ENCODE assay signal across 7 mouse cellular contexts in the genomic region with DNA sequence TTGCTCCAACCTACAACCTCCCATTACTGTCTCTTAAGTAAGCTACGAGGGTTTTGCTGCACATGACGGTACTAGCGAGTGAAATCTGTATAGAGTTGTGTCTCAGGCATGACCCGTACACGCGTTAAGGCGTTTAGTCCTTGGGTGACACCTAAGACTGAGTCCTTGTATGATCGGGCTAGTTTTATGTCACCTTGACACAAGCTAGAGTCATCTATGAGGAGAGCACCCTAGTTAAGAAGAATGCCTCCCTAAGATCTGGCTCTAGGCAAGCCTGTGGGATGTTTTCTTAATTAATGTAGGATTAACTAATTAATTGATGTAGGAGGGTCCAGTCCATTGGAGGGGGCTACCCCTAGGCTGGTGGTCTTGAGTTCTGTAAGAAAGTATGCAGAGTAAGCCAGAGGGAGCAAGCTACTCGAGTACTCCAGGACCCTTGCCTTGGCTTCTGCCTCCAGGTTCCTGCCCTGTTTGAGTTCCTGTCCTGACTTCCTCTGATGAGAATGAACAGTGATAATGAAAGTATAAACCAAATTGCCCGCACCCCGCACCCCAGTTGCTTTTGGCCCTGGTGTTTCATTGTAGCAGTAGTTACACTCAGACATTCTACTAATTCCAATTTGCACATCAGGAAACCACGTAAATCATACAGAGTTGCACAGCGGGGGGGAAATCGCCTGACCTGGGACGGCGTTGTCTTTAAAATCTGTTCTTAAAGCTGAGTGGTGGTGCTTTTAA. TPM values are rescaled to one million over a fixed set of nuclear protein-coding genes. Genes with fewer than 3 reads are reported as not detected.
DNase-seq lines count a peak whose midpoint lies in the region; ATAC-seq lines count a peak whose summit lies in the region.

No protein-coding gene starts in this region.

- WGBS in embryonic facial prominence, embryonic 12.5 days: 17% methylated on average over 16 of the region's 16 CpGs
- 20% methylated on average over 16 of the region's 16 CpGs for WGBS in stomach, embryonic 16.5 days

- H3K4me1 ChIP-seq in embryonic facial prominence, embryonic 12.5 days: peaks cover 11% of the 10 kb centered on the region
- peaks cover 14% of the 10 kb centered on the region for H3K4me1 ChIP-seq in stomach, embryonic 16.5 days (ENCODE audit: control insufficient read depth, insufficient read depth, low read length)

- peak overlapping the region; percentile 95 for H3K4me3 ChIP-seq in embryonic facial prominence, embryonic 12.5 days
- H3K4me3 ChIP-seq in stomach, embryonic 16.5 days (replicated peaks; ENCODE audit: low read length): peak overlapping the region; percentile 99

- DNase-seq in ES-CJ7 (ENCODE audit: low read depth, low spot score): peak; percentile 76
- peak; percentile 56 for DNase-seq in adrenal gland, adult 2 months
- peak; percentile 10 to 21 for DNase-seq in heart, postnatal 14 days
- peak; percentile 25 to 47 for DNase-seq in kidney, postnatal 36 days

- H3K27ac ChIP-seq in embryonic facial prominence, embryonic 12.5 days: no peak overlapping the region
- 0 out of 2 replicates have a peak overlapping the region, but pooled peaks have one; percentile 27 for H3K27ac ChIP-seq in stomach, embryonic 16.5 days (ENCODE audit: low read length)

- H3K9me3 ChIP-seq in embryonic facial prominence, embryonic 12.5 days: no peaks in the 10 kb centered on the region
- no peaks in the 10 kb centered on the region for H3K9me3 ChIP-seq in stomach, embryonic 16.5 days (replicated peaks; ENCODE audit: control insufficient read depth, low read length)

- peak overlapping the region; percentile 83 for H3K4me2 ChIP-seq in embryonic facial prominence, embryonic 12.5 days (replicated peaks)
- peak overlapping the region; percentile 83 for H3K4me2 ChIP-seq in stomach, embryonic 16.5 days (ENCODE audit: low read depth, low read length)

- ATAC-seq in embryonic facial prominence, embryonic 12.5 days (ENCODE audit: insufficient number of reproducible peaks, insufficient read depth, low FRiP score, low TSS enrichment): peak; percentile 29
- ATAC-seq in megakaryocyte progenitor cell, adult 5-6 weeks (replicated peaks; ENCODE audit: poor library complexity): peak; percentile 24
- ATAC-seq in stomach, embryonic 16.5 days (ENCODE audit: insufficient read depth, low FRiP score): peak; percentile 35

- no peaks in the 10 kb centered on the region for H3K36me3 ChIP-seq in embryonic facial prominence, embryonic 12.5 days
- H3K36me3 ChIP-seq in stomach, embryonic 16.5 days (ENCODE audit: control insufficient read depth, insufficient read depth, low read length): no peaks in the 10 kb centered on the region

- H3K9ac ChIP-seq in embryonic facial prominence, embryonic 12.5 days: peak overlapping the region; percentile 30
- peak overlapping the region; percentile 71 for H3K9ac ChIP-seq in stomach, embryonic 16.5 days (ENCODE audit: low read length)

- H3K27me3 ChIP-seq in embryonic facial prominence, embryonic 12.5 days: no peaks in the 10 kb centered on the region
- H3K27me3 ChIP-seq in stomach, embryonic 16.5 days (ENCODE audit: control insufficient read depth, insufficient read depth, low read length): no peaks in the 10 kb centered on the region

- intact Hi-C loops in heart, postnatal 14 days (cut with DNase I): loop anchor here (10.0 kb wide), 1 partner anchor 140 kb away; the partner anchor contains the start of gene Rab28

RNA-seq across cellular contexts. Expression of gene Bod1l, which starts 0.9 kb away (rescaled TPM):
- total RNA-seq in adrenal gland, adult 2 months (2021): 10 to 100 TPM; 23.5 to 34.7 TPM
- polyA plus RNA-seq in adrenal gland, adult 2 months (2012; rRNA removed): 4.5 and 11.9 TPM in 2 replicates
- polyA plus RNA-seq in embryonic facial prominence, embryonic 12.5 days (2016; fragmentation: Nextera tagmentation; extraction: Ambion mirVana): 28.9 and 30.9 TPM in 2 replicates
- 10 to 100 TPM; 17.5 to 18.6 TPM for total RNA-seq in heart, postnatal 14 days (2021)
- 34.4 and 38.1 TPM in 2 replicates for total RNA-seq in megakaryocyte progenitor cell, adult 5-6 weeks (2015)
- total RNA-seq in megakaryocyte progenitor cell, adult 5-6 weeks (2017): 31.5 and 42.6 TPM in 2 replicates
- 13.6 and 14.4 TPM in 2 replicates for polyA plus RNA-seq in stomach, embryonic 16.5 days (2015; fragmentation: Nextera tagmentation; extraction: Ambion mirVana)

Comparison
In these comparisons a context has a peak if more than half of its experiments do, and no peak if none do; other contexts are left out.
1. DNase-seq: peak in every context shown above with its lines; median percentile 76 in ES-CJ7; 56 in adrenal gland, adult 2 months; 36 in kidney, postnatal 36 days; 16 in heart, postnatal 14 days.